Mouse (Mus musculus): ENCODE results near the gene Shbg. TPM values are rescaled to one million over a fixed set of nuclear protein-coding genes. Genes with fewer than 3 reads are reported as not detected.

Gene Shbg
- polyA plus RNA-seq, 1 experiment from 2014 or later: 34.9 TPM

DNA sequence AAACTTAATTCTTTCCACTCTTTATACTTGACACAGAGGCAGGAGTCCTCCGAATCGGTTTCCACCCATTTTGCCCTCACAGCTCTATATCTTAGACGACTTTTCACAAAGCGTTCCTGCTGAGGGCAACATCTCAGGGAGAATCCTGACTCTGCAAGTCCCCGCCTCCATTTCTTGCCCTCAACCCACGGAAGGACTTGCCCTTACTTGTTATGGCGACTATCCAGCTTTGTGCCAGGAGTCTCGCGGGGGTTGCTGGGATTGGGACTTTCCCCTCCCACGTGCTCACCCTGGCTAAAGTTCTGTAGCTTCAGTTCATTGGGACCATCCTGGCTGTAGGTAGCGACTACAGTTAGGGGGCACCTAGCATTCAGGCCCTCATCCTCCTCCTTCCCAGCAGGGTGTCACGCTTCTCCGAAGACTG lies 37.6 kb downstream of the Shbg start, which contains the start of the genes Wrap53 and Trp53:
TSS of gene Wrap53 (minus strand) at position 165 of the 424 bp plus-strand sequence.
TSS of gene Trp53 (plus strand) at position 269 of the 424 bp plus-strand sequence.
- Histone ChIP-seq H3K4me3 (peak within 1 kb of the TSS; percentile 86), H3K9me3 (replicated peaks) (no peaks in the 10 kb centered on the region), H3K27ac (peak within 1 kb of the TSS; percentile 95), H3K4me2 (peak within 1 kb of the TSS; percentile 96), H3K9ac (peak within 1 kb of the TSS; percentile 89), H3K4me1 (peaks cover 74% of the 10 kb centered on the region), H3K36me3 (peaks cover 43% of the 10 kb centered on the region), H3K27me3 (replicated peaks) (no peaks in the 10 kb centered on the region)
- ATAC-seq: peak; percentile 55
- under 1% methylated on average over 13 of the region's 13 CpGs for WGBS (ENCODE audit: insufficient replicate concordance)

DNA sequence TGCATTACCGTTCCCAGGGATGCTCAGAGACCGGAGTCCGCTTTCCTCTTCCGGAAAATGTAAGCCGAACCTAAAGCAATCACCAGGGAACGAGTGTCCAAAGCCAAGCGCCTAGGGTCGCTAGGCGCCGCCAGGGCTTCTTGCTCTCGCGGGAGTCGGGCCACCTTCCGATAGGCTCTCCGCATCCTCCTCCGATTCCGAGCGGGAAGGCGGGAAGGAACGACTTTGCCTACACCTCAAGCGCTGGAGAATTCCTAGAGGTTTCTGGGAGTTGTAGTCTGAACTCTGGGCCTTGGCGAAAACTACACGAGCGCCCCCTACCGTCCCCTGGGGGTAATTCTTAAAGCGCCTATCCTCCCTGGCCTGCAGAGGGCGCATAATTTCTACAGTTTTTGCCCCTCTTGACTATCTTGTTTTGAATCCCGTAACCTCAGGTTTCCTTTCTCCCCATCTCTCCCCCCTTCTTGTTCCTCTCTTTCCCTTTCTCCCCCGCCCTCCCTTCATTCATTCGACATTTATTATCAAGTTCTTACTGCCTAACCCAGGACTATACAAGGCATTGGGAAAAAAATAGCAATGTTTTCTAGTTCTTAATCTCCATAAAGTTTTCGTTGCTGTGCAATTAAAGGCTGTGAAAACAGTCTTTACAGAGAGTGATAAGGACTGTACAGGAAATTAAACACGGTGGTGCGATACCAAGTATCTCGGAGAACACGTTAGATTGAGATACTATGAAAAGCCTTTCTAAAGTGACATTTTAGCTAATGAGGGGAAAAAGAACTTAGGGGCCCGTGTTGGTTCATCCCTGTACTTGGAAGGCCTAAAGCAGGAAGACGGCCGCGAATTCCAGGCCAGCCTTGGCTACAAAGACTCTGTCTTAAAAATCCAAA lies 38.3 kb downstream of the Shbg start:
- Histone ChIP-seq H3K27me3 (replicated peaks) (no peaks in the 10 kb centered on the region), H3K4me1 (peaks cover 74% of the 10 kb centered on the region), H3K4me3 (peak overlapping the region; percentile 86), H3K27ac (peak overlapping the region; percentile 95), H3K9ac (peak overlapping the region; percentile 89), H3K36me3 (peaks cover 45% of the 10 kb centered on the region), H3K9me3 (replicated peaks) (no peaks in the 10 kb centered on the region), H3K4me2 (peak overlapping the region; percentile 96)
- peak; percentile 80 for ATAC-seq
- WGBS (ENCODE audit: insufficient replicate concordance): 1% methylated on average over 39 of the region's 39 CpGs

DNA sequence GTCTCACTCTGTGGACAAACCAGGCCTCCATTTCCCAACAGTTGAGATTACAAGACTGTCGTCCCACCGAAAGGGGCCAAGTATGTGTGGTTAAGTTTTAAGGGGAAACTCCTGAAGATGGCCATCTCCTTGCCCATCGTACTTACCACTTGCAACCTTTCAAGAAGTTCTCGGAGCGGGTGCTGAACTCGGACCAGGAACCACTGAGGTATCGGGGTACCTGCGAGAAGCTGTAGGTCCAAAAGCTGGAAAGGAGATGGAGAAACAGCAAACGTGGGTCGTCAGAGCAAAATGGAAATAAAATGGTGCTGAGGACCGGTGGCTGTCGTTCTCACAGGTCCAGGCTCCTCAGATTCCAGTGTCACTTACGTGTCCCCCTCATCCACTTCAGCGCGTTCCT lies 39.4 kb downstream of the Shbg start:
- no peaks in the 10 kb centered on the region for H3K27me3 ChIP-seq (replicated peaks)
- H3K27ac ChIP-seq: peak overlapping the region; percentile 95
- peak overlapping the region; percentile 86 for H3K4me3 ChIP-seq
- H3K9me3 ChIP-seq (replicated peaks): no peaks in the 10 kb centered on the region
- ATAC-seq: no peak
- H3K4me2 ChIP-seq: peak overlapping the region; percentile 96
- H3K36me3 ChIP-seq: peaks cover 45% of the 10 kb centered on the region
- H3K9ac ChIP-seq: peak overlapping the region; percentile 89
- 7% methylated on average over 15 of the region's 15 CpGs for WGBS (ENCODE audit: insufficient replicate concordance)
- H3K4me1 ChIP-seq: peaks cover 66% of the 10 kb centered on the region

DNA sequence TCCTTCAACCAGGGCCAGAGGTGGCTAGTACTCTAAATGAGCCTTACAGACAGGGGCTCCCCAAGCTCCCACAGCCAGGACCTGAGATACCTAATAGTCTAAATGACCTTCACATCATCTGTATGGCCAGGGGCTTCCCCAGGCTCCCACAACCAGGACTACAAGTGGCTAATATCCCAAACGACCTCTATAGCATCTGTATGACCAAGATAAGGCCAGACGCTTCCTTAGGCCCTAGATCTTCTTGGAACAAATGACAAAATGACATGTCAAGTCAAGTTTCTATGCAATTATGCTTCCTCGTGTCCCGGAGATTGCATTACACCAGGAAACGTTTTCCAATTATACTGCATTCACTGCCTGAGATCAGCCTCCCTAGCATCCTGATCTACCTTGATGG lies 41.4 kb downstream of the Shbg start:
- 24% methylated on average over 5 of the region's 5 CpGs for WGBS (ENCODE audit: insufficient replicate concordance)
- no peaks in the 10 kb centered on the region for H3K9me3 ChIP-seq (replicated peaks)
- peaks cover 65% of the 10 kb centered on the region for H3K4me1 ChIP-seq
- H3K4me2 ChIP-seq: peak overlapping the region; percentile 96
- no peak for ATAC-seq
- peaks cover 57% of the 10 kb centered on the region for H3K36me3 ChIP-seq
- H3K4me3 ChIP-seq: peak overlapping the region; percentile 86
- H3K27ac ChIP-seq: peak overlapping the region; percentile 95
- no peaks in the 10 kb centered on the region for H3K27me3 ChIP-seq (replicated peaks)
- H3K9ac ChIP-seq: peak overlapping the region; percentile 89

DNA sequence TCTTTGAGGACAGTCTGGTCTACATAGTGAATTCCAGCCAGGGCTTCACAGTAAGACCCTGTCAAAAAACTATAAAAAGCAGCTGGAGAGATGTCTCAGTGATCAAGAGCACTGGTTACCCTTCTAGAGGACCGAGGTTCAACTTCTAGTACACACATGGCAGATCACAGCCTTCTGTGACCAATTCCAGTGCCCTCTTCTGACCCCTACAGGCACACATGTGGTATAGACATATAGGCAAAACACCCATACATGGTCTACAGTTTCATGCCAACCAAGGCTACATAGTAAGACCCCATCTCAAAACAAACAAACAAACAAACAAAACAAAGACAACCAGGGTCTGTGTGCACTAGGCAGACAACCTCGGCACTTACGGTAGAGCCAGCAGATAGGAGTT lies 42.5 kb downstream of the Shbg start:
- Histone ChIP-seq H3K9ac (no peak overlapping the region), H3K4me2 (peak overlapping the region; percentile 3; the same call in 1 of the 2 replicates), H3K9me3 (replicated peaks) (no peaks in the 10 kb centered on the region), H3K36me3 (peaks cover 68% of the 10 kb centered on the region), H3K27me3 (replicated peaks) (no peaks in the 10 kb centered on the region), H3K4me3 (no peak overlapping the region), H3K4me1 (peaks cover 76% of the 10 kb centered on the region), H3K27ac (peak overlapping the region; percentile 38; the same call in 1 of the 2 replicates)
- ATAC-seq: no peak
- 54% methylated on average over 3 of the region's 3 CpGs for WGBS (ENCODE audit: insufficient replicate concordance)

DNA sequence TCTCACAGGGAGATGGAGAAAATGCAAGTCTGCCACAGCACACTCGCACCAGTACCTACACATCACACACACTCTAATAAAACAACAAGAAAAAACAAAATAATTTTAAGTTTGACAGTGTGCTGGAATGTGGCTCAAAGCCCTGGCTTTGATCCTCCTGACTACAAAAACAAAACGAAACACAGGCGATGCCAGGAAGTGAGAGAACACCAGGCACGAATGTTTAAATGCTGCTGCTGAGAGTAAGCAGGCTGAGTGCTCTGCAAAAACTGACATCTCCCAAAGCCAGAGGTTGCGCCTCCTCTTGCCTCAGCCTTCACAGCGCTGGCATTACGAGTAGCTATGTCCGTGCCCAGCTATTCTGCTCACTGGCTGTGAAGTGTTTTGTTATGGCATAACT lies 52.6 kb downstream of the Shbg start:
- 85% methylated on average over 8 of the region's 8 CpGs for WGBS (ENCODE audit: insufficient replicate concordance)
- H3K9ac ChIP-seq: no peak overlapping the region
- H3K9me3 ChIP-seq (replicated peaks): no peaks in the 10 kb centered on the region
- no peak for ATAC-seq
- H3K27me3 ChIP-seq (replicated peaks): peaks cover 26% of the 10 kb centered on the region
- H3K36me3 ChIP-seq: peaks cover 94% of the 10 kb centered on the region
- H3K4me3 ChIP-seq: no peak overlapping the region
- H3K4me2 ChIP-seq: no peak overlapping the region
- H3K4me1 ChIP-seq: peaks cover 21% of the 10 kb centered on the region
- H3K27ac ChIP-seq: no peak overlapping the region

MicroRNA genes within 50 kb of the gene (microRNA counts, 519-probe panel; counts per million panel counts)
- 582 counts per million, percentile 70 among the panel's probes with 10 or more counts for microRNA mmu-miR-1934
- microRNA mmu-miR-467f: 582 counts per million, percentile 70 among the panel's probes with 10 or more counts

Small RNA genes within 50 kb of the gene (microRNA-seq; reads per million reads assigned to microRNA genes)
- gene Mir1934 (14.8 reads per million, percentile 27 among the genes with 10 or more reads in this experiment), gene Mir467f (not detected)

Other genes with a start within 250 kb of the Shbg start
- 4.7 and 6.4 TPM in 2 replicates for gene Chd3, start 248.5 kb downstream of the Shbg start, polyA plus RNA-seq (2016; fragmentation: Nextera tagmentation; extraction: Ambion mirVana)
- gene Naa38, start 222.4 kb downstream of the Shbg start, polyA plus RNA-seq (2016; fragmentation: Nextera tagmentation; extraction: Ambion mirVana): 111 and 119 TPM in 2 replicates
- 15.1 and 15.7 TPM in 2 replicates for gene Cyb5d1, start 222.3 kb downstream of the Shbg start, polyA plus RNA-seq (2016; fragmentation: Nextera tagmentation; extraction: Ambion mirVana)
- gene Tmem88, start 219.7 kb downstream of the Shbg start, polyA plus RNA-seq (2016; fragmentation: Nextera tagmentation; extraction: Ambion mirVana): 14.4 and 15.4 TPM in 2 replicates
- gene Kdm6b, start 204.2 kb downstream of the Shbg start, polyA plus RNA-seq (2016; fragmentation: Nextera tagmentation; extraction: Ambion mirVana): 7.1 and 7.5 TPM in 2 replicates
- gene Dnah2, start 68.8 kb downstream of the Shbg start, polyA plus RNA-seq (2016; fragmentation: Nextera tagmentation; extraction: Ambion mirVana): 0.06 and 0.17 TPM in 2 replicates
- gene Efnb3, start 57.7 kb downstream of the Shbg start, polyA plus RNA-seq (2016; fragmentation: Nextera tagmentation; extraction: Ambion mirVana): 1.7 and 2.3 TPM in 2 replicates
- 24.3 and 27.1 TPM in 2 replicates for gene Wrap53, start 37.6 kb downstream of the Shbg start, polyA plus RNA-seq (2016; fragmentation: Nextera tagmentation; extraction: Ambion mirVana)
- 110 TPM in 2 replicates for gene Trp53, start 37.5 kb downstream of the Shbg start, polyA plus RNA-seq (2016; fragmentation: Nextera tagmentation; extraction: Ambion mirVana)
- 38.3 and 39.8 TPM in 2 replicates for gene Atp1b2, start 12.0 kb downstream of the Shbg start, polyA plus RNA-seq (2016; fragmentation: Nextera tagmentation; extraction: Ambion mirVana)
- 11.5 and 12.4 TPM in 2 replicates for gene Sat2, start 4.1 kb upstream of the Shbg start, polyA plus RNA-seq (2016; fragmentation: Nextera tagmentation; extraction: Ambion mirVana)
- 22.5 and 23.4 TPM in 2 replicates for gene Fxr2, start 15.1 kb upstream of the Shbg start, polyA plus RNA-seq (2016; fragmentation: Nextera tagmentation; extraction: Ambion mirVana)
- not detected in 2 replicates for gene Sox15, start 37.4 kb upstream of the Shbg start, polyA plus RNA-seq (2016; fragmentation: Nextera tagmentation; extraction: Ambion mirVana)
- 38.2 and 39.4 TPM in 2 replicates for gene Mpdu1, start 44.7 kb upstream of the Shbg start, polyA plus RNA-seq (2016; fragmentation: Nextera tagmentation; extraction: Ambion mirVana)
- gene Cd68, start 48.2 kb upstream of the Shbg start, polyA plus RNA-seq (2016; fragmentation: Nextera tagmentation; extraction: Ambion mirVana): 14.5 and 15.0 TPM in 2 replicates
- gene Eif4a1, start 54.5 kb upstream of the Shbg start, polyA plus RNA-seq (2016; fragmentation: Nextera tagmentation; extraction: Ambion mirVana): 393 and 408 TPM in 2 replicates
- 53.8 and 56.2 TPM in 2 replicates for gene Senp3, start 64.2 kb upstream of the Shbg start, polyA plus RNA-seq (2016; fragmentation: Nextera tagmentation; extraction: Ambion mirVana)
- gene Tnfsf13, start 67.9 kb upstream of the Shbg start, polyA plus RNA-seq (2016; fragmentation: Nextera tagmentation; extraction: Ambion mirVana): 0.14 and 0.23 TPM in 2 replicates
- gene Tnfsf12, start 77.9 kb upstream of the Shbg start, polyA plus RNA-seq (2016; fragmentation: Nextera tagmentation; extraction: Ambion mirVana): 3.3 and 3.6 TPM in 2 replicates
- 0.72 and 0.98 TPM in 2 replicates for gene Tnfsfm13, start 78.2 kb upstream of the Shbg start, polyA plus RNA-seq (2016; fragmentation: Nextera tagmentation; extraction: Ambion mirVana)
- gene Polr2a, start 140.7 kb upstream of the Shbg start, polyA plus RNA-seq (2016; fragmentation: Nextera tagmentation; extraction: Ambion mirVana): 17.4 and 20.2 TPM in 2 replicates
- gene Slc35g3, start 144.1 kb upstream of the Shbg start, polyA plus RNA-seq (2016; fragmentation: Nextera tagmentation; extraction: Ambion mirVana): not detected in 2 replicates
- 0.43 and 0.70 TPM in 2 replicates for gene Zbtb4, start 148.0 kb upstream of the Shbg start, polyA plus RNA-seq (2016; fragmentation: Nextera tagmentation; extraction: Ambion mirVana)
- gene Chrnb1, start 178.0 kb upstream of the Shbg start, polyA plus RNA-seq (2016; fragmentation: Nextera tagmentation; extraction: Ambion mirVana): 0.63 and 0.64 TPM in 2 replicates
- gene Fgf11, start 184.0 kb upstream of the Shbg start, polyA plus RNA-seq (2016; fragmentation: Nextera tagmentation; extraction: Ambion mirVana): 0.45 and 0.48 TPM in 2 replicates
- gene Tmem102, start 187.7 kb upstream of the Shbg start, polyA plus RNA-seq (2016; fragmentation: Nextera tagmentation; extraction: Ambion mirVana): 0.59 and 0.72 TPM in 2 replicates
- gene Gm39566, start 197.4 kb upstream of the Shbg start, polyA plus RNA-seq (2016; fragmentation: Nextera tagmentation; extraction: Ambion mirVana): not detected in 2 replicates
- not detected in 2 replicates for gene Spem2, start 200.6 kb upstream of the Shbg start, polyA plus RNA-seq (2016; fragmentation: Nextera tagmentation; extraction: Ambion mirVana)
- gene Spem1, start 204.3 kb upstream of the Shbg start, polyA plus RNA-seq (2016; fragmentation: Nextera tagmentation; extraction: Ambion mirVana): not detected in 2 replicates
- gene Nlgn2, start 219.9 kb upstream of the Shbg start, polyA plus RNA-seq (2016; fragmentation: Nextera tagmentation; extraction: Ambion mirVana): 1.3 and 1.4 TPM in 2 replicates
- 330 and 338 TPM in 2 replicates for gene Tmem256, start 220.6 kb upstream of the Shbg start, polyA plus RNA-seq (2016; fragmentation: Nextera tagmentation; extraction: Ambion mirVana)
- gene Plscr3, start 228.5 kb upstream of the Shbg start, polyA plus RNA-seq (2016; fragmentation: Nextera tagmentation; extraction: Ambion mirVana): 37.0 and 37.7 TPM in 2 replicates
- gene Tnk1, start 240.8 kb upstream of the Shbg start, polyA plus RNA-seq (2016; fragmentation: Nextera tagmentation; extraction: Ambion mirVana): 1.2 and 1.4 TPM in 2 replicates

Measured in liver, embryonic 12.5 days (tissue).